Mouse (Mus musculus): ENCODE results near the gene Gif. TPM values are rescaled to one million over a fixed set of nuclear protein-coding genes. Genes with fewer than 3 reads are reported as not detected.

Gif gene
- polyA plus RNA-seq, 1 experiment from 2014 or later, result not detected

- Histone ChIP-seq H3K36me3 (no peaks in the 10 kb centered on the region), H3K9me3 (no peaks in the 10 kb centered on the region), H3K27me3 (no peaks in the 10 kb centered on the region), H3K4me1 (0 out of 2 replicates have a peak, but pooled peaks cover 3% of the 10 kb centered on the region), H3K4me2 (replicated peaks) (no peak overlapping the region), H3K27ac (replicated peaks) (no peak overlapping the region), H3K9ac (replicated peaks) (no peak overlapping the region), H3K4me3 (no peak overlapping the region)
- no peak for ATAC-seq (ENCODE audit: low FRiP score, low read depth)
- 86% methylated on average over 1 of the region's 1 CpGs for WGBS
Observed at GRCm38 (mm10) chr19:11804423-11804822, 57.1 kb downstream of the Gif start.

- H3K9me3 ChIP-seq, result no peaks in the 10 kb centered on the region
- no peak overlapping the region for H3K4me3 ChIP-seq
- no peak overlapping the region for H3K4me2 ChIP-seq (replicated peaks)
- WGBS, result 69% methylated on average over 2 of the region's 2 CpGs
- no peaks in the 10 kb centered on the region for H3K36me3 ChIP-seq
- H3K4me1 ChIP-seq, result peaks cover 22% of the 10 kb centered on the region
- no peaks in the 10 kb centered on the region for H3K27me3 ChIP-seq
- H3K9ac ChIP-seq (replicated peaks), result no peak overlapping the region
- H3K27ac ChIP-seq (replicated peaks), result no peak overlapping the region
- ATAC-seq (ENCODE audit: low FRiP score, low read depth), result no peak
Observed at GRCm38 (mm10) chr19:11807251-11807650, 59.9 kb downstream of the Gif start.

- no peaks in the 10 kb centered on the region for H3K36me3 ChIP-seq
- H3K4me1 ChIP-seq, result peaks cover 27% of the 10 kb centered on the region
- H3K9ac ChIP-seq (replicated peaks), result no peak overlapping the region
- no peak overlapping the region for H3K4me2 ChIP-seq (replicated peaks)
- H3K27ac ChIP-seq (replicated peaks), result no peak overlapping the region
- ATAC-seq (ENCODE audit: low FRiP score, low read depth), result no peak
- H3K4me3 ChIP-seq, result no peak overlapping the region
- no peaks in the 10 kb centered on the region for H3K27me3 ChIP-seq
- no peaks in the 10 kb centered on the region for H3K9me3 ChIP-seq
- 38% methylated on average over 6 of the region's 6 CpGs for WGBS
Observed at GRCm38 (mm10) chr19:11807822-11808221, 60.5 kb downstream of the Gif start.

GRCm38 (mm10) chr19:11808452-11808851, 61.1 kb downstream of the Gif start:
- Histone ChIP-seq H3K9ac (replicated peaks) (no peak overlapping the region), H3K36me3 (no peaks in the 10 kb centered on the region), H3K4me1 (peaks cover 31% of the 10 kb centered on the region), H3K4me2 (replicated peaks) (no peak overlapping the region), H3K27me3 (no peaks in the 10 kb centered on the region), H3K9me3 (no peaks in the 10 kb centered on the region), H3K27ac (replicated peaks) (no peak overlapping the region), H3K4me3 (no peak overlapping the region)
- no peak for ATAC-seq (ENCODE audit: low FRiP score, low read depth)
- WGBS, result 78% methylated on average over 2 of the region's 2 CpGs

GRCm38 (mm10) chr19:11810003-11810758, 62.8 kb downstream of the Gif start:
- Histone ChIP-seq H3K9ac (replicated peaks) (no peak overlapping the region), H3K4me2 (replicated peaks) (no peak overlapping the region), H3K9me3 (no peaks in the 10 kb centered on the region), H3K27me3 (no peaks in the 10 kb centered on the region; the same call in 1 of the 2 replicates), H3K4me1 (peaks cover 41% of the 10 kb centered on the region), H3K27ac (replicated peaks) (no peak overlapping the region), H3K36me3 (no peaks in the 10 kb centered on the region), H3K4me3 (no peak overlapping the region)
- ATAC-seq (ENCODE audit: low FRiP score, low read depth), result no peak
- WGBS, result 80% methylated on average over 5 of the region's 5 CpGs

GRCm38 (mm10) chr19:11810856-11811255, 63.5 kb downstream of the Gif start:
- ATAC-seq (ENCODE audit: low FRiP score, low read depth), result no peak
- Histone ChIP-seq H3K9ac (replicated peaks) (no peak overlapping the region), H3K36me3 (no peaks in the 10 kb centered on the region), H3K27me3 (peaks cover under 1% of the 10 kb centered on the region; the same call in 1 of the 2 replicates), H3K9me3 (no peaks in the 10 kb centered on the region), H3K4me3 (no peak overlapping the region), H3K27ac (replicated peaks) (peak overlapping the region; percentile 79), H3K4me2 (replicated peaks) (no peak overlapping the region), H3K4me1 (peaks cover 41% of the 10 kb centered on the region)
- 69% methylated on average over 1 of the region's 1 CpGs for WGBS

GRCm38 (mm10) chr19:11811688-11812365, 64.5 kb downstream of the Gif start:
- Histone ChIP-seq H3K9ac (replicated peaks) (no peak overlapping the region), H3K4me1 (peaks cover 41% of the 10 kb centered on the region), H3K27me3 (peaks cover 10% of the 10 kb centered on the region), H3K4me2 (replicated peaks) (peak overlapping the region; percentile 23), H3K27ac (replicated peaks) (peak overlapping the region; percentile 79), H3K9me3 (no peaks in the 10 kb centered on the region), H3K4me3 (no peak overlapping the region), H3K36me3 (no peaks in the 10 kb centered on the region)
- WGBS, result 26% methylated on average over 5 of the region's 5 CpGs
- peak; percentile 94 for ATAC-seq (ENCODE audit: low FRiP score, low read depth)

Other genes with a start within 250 kb of the Gif start
- 3.1 and 3.3 TPM in 2 replicates for gene Ms4a6b, start 231.0 kb upstream of the Gif start, polyA plus RNA-seq (2016; fragmentation: Nextera tagmentation; extraction: Ambion mirVana)
- gene Ms4a4d, start 210.8 kb upstream of the Gif start, polyA plus RNA-seq (2016; fragmentation: Nextera tagmentation; extraction: Ambion mirVana), result 0.20 TPM in 1 of 2 replicates, not detected in the other
- 2.9 and 4.1 TPM in 2 replicates for gene Ms4a6d, start 142.7 kb upstream of the Gif start, polyA plus RNA-seq (2016; fragmentation: Nextera tagmentation; extraction: Ambion mirVana)
- not detected in 2 replicates for gene Ms4a2, start 123.8 kb upstream of the Gif start, polyA plus RNA-seq (2016; fragmentation: Nextera tagmentation; extraction: Ambion mirVana)
- gene Ms4a3, start 106.7 kb upstream of the Gif start, polyA plus RNA-seq (2016; fragmentation: Nextera tagmentation; extraction: Ambion mirVana), result not detected in 2 replicates
- gene Oosp2, start 87.0 kb upstream of the Gif start, polyA plus RNA-seq (2016; fragmentation: Nextera tagmentation; extraction: Ambion mirVana), result not detected in 2 replicates
- not detected in 2 replicates for gene Oosp1, start 56.4 kb upstream of the Gif start, polyA plus RNA-seq (2016; fragmentation: Nextera tagmentation; extraction: Ambion mirVana)
- gene Oosp3, start 50.5 kb upstream of the Gif start, polyA plus RNA-seq (2016; fragmentation: Nextera tagmentation; extraction: Ambion mirVana), result not detected in 2 replicates
- gene Mrpl16, start 22.8 kb downstream of the Gif start, polyA plus RNA-seq (2016; fragmentation: Nextera tagmentation; extraction: Ambion mirVana), result 45.7 and 48.7 TPM in 2 replicates
- gene Stx3, start 71.8 kb downstream of the Gif start, polyA plus RNA-seq (2016; fragmentation: Nextera tagmentation; extraction: Ambion mirVana), result 20.3 and 22.0 TPM in 2 replicates
- not detected in 2 replicates for gene Olfr1417, start 91.7 kb downstream of the Gif start, polyA plus RNA-seq (2016; fragmentation: Nextera tagmentation; extraction: Ambion mirVana)
- not detected in 2 replicates for gene Olfr1418, start 113.5 kb downstream of the Gif start, polyA plus RNA-seq (2016; fragmentation: Nextera tagmentation; extraction: Ambion mirVana)
- not detected in 2 replicates for gene Olfr1419, start 127.6 kb downstream of the Gif start, polyA plus RNA-seq (2016; fragmentation: Nextera tagmentation; extraction: Ambion mirVana)
- gene Olfr1420, start 139.0 kb downstream of the Gif start, polyA plus RNA-seq (2016; fragmentation: Nextera tagmentation; extraction: Ambion mirVana), result not detected in 2 replicates
- 24.4 and 26.0 TPM in 2 replicates for gene Patl1, start 164.8 kb downstream of the Gif start, polyA plus RNA-seq (2016; fragmentation: Nextera tagmentation; extraction: Ambion mirVana)
- 4.7 and 5.0 TPM in 2 replicates for gene Osbp, start 218.4 kb downstream of the Gif start, polyA plus RNA-seq (2016; fragmentation: Nextera tagmentation; extraction: Ambion mirVana)

Data from midbrain, embryonic 12.5 days (tissue).